Mouse (Mus musculus) embryo, embryonic 11 days (tissue): Measurements from ENCODE around the gene Zfp62.

Experiments used
- DNase-seq: peaks from one replicate; pipeline ENCODE4 v3.0.0-alpha.2; 2015

Zfp62 gene

GRCm38 (mm10) chr11:49205080-49205590 is 2.0 kb downstream of the Zfp62 start:
- no peak for DNase-seq

- DNase-seq = no peak
Observed at GRCm38 (mm10) chr11:49207495-49207894, 4.4 kb downstream of the Zfp62 start.

- DNase-seq = no peak
Observed at GRCm38 (mm10) chr11:49212577-49212976, 9.5 kb downstream of the Zfp62 start.

- DNase-seq = no peak
Observed at GRCm38 (mm10) chr11:49213505-49213904, 10.4 kb downstream of the Zfp62 start.

- no peak for DNase-seq
Observed at GRCm38 (mm10) chr11:49219271-49219670, 16.2 kb downstream of the Zfp62 start.

GRCm38 (mm10) chr11:49224455-49224854 is 21.4 kb downstream of the Zfp62 start:
- DNase-seq = no peak

GRCm38 (mm10) chr11:49232781-49233180 is 29.7 kb downstream of the Zfp62 start:
- DNase-seq = no peak

GRCm38 (mm10) chr11:49235459-49236207 is 32.5 kb downstream of the Zfp62 start:
- DNase-seq = no peak

GRCm38 (mm10) chr11:49236891-49237290 is 33.8 kb downstream of the Zfp62 start:
- DNase-seq = no peak

- DNase-seq = no peak
Observed at GRCm38 (mm10) chr11:49237532-49237931, 34.4 kb downstream of the Zfp62 start.

- DNase-seq = no peak
Observed at GRCm38 (mm10) chr11:49240310-49240709, 37.2 kb downstream of the Zfp62 start.

GRCm38 (mm10) chr11:49240874-49241273 is 37.8 kb downstream of the Zfp62 start:
- DNase-seq = no peak

GRCm38 (mm10) chr11:49241471-49241870 is 38.4 kb downstream of the Zfp62 start:
- no peak for DNase-seq

GRCm38 (mm10) chr11:49242944-49243626 is 40.0 kb downstream of the Zfp62 start:
- DNase-seq = peak; percentile 54

- DNase-seq = peak; percentile 98
Observed at GRCm38 (mm10) chr11:49243727-49244594, 40.9 kb downstream of the Zfp62 start, which contains the start of gene Mgat1. Gene Mgat1 (plus strand): TSS chr11:49244191.

GRCm38 (mm10) chr11:49244595-49244930 is 41.5 kb downstream of the Zfp62 start:
- DNase-seq = no peak

GRCm38 (mm10) chr11:49245176-49245575 is 42.1 kb downstream of the Zfp62 start:
- DNase-seq = peak; percentile 32

GRCm38 (mm10) chr11:49245634-49246415 is 42.7 kb downstream of the Zfp62 start:
- DNase-seq = no peak

GRCm38 (mm10) chr11:49246523-49246922 is 43.4 kb downstream of the Zfp62 start:
- no peak for DNase-seq

GRCm38 (mm10) chr11:49247255-49247654 is 44.2 kb downstream of the Zfp62 start:
- DNase-seq = no peak

- no peak for DNase-seq
Observed at GRCm38 (mm10) chr11:49248226-49248973, 45.3 kb downstream of the Zfp62 start.
